ENCODE assay signal across 10 mouse cellular contexts in the genomic region with DNA sequence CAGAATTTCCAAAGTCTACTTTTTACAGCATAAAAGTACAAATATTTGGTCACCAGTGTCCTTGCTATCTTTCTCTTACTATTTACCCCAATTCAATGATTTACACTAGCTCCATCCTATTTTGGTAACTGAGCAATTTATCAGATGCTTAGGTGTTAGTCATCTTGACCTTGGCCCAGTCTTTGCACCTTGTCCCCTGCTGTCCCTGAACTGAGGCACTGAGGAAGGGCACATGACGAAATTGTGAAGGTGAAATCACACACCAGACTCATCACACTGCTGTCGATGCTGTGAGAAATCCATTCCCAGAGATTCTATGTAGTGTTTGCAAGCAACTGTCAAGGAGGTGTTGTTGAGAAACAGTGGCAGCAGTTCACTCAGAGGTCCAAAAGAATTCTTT.
"Had no signal": no experiment of that assay in that cellular context is flagged by ENCODE, and none has a peak within 500 bp of the region (broad histone marks: within the 10 kb centered on the region; RNA-seq: fewer than 3 reads in every experiment).

No protein-coding gene starts in this region.

- H3K4me1 ChIP-seq: limb, embryonic 12.5 days had no signal

- H3K4me3 ChIP-seq: limb, embryonic 12.5 days; lung, embryonic 15.5 days; midbrain, embryonic 13.5 days had no signal

- H3K4me2 ChIP-seq: limb, embryonic 12.5 days; liver, embryonic 11.5 days; lung, embryonic 15.5 days; midbrain, embryonic 13.5 days had no signal

- H3K27ac ChIP-seq: kidney, postnatal 0 days; limb, embryonic 12.5 days; lung, embryonic 15.5 days; midbrain, embryonic 13.5 days had no signal

- H3K9ac ChIP-seq: limb, embryonic 12.5 days; lung, embryonic 15.5 days; midbrain, embryonic 13.5 days had no signal

- H3K36me3 ChIP-seq: limb, embryonic 12.5 days; lung, embryonic 15.5 days; midbrain, embryonic 13.5 days had no signal

- DNase-seq: kidney, adult 9 months; kidney, postnatal 36 days; layer of hippocampus, adult 9-11 months; lung, postnatal 14 days; right cerebral cortex, postnatal 14 days had no signal

- H3K27me3 ChIP-seq: limb, embryonic 12.5 days; lung, embryonic 15.5 days; midbrain, embryonic 13.5 days had no signal

- ATAC-seq: midbrain, embryonic 13.5 days had no signal

- H3K9me3 ChIP-seq: limb, embryonic 12.5 days; lung, embryonic 15.5 days; midbrain, embryonic 13.5 days had no signal
